Mouse (Mus musculus) T-helper 17 cell (primary cell): Measurements from ENCODE around the gene Ccdc181.

Experiments
- in situ Hi-C, 2 experiments: fragments of 300-600 bp; cut with MboI, MseI; formaldehyde crosslinking; loops; 1 replicate in 1 of 2; 2 replicates in 1 of 2; pipeline ENCODE4 v1.15.1; 2025; ENCODE audit warnings: high pct_unique_total_duplicates in 2 of 2

The Ccdc181 gene

DNA sequence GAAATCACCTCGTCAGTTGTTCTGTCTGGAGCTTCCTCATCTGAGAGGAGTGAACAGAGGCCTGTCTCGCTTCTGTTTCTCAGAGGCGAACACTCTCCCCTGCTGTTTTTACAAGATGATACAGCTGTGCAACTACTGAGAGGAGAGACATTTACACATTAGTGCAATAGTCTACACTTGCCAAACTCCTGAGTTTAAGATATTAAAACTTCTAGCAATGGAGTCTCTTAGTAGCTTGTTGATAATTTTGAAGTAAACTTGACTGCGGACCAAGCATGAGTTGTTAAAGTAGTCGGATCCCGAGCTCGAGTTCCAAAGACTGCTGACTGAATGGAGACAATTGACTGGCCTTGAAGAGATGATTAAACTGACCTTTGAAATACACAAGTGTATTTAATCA lies 52.4 kb downstream of the Ccdc181 start:
- in situ Hi-C loops = no loop called here

DNA sequence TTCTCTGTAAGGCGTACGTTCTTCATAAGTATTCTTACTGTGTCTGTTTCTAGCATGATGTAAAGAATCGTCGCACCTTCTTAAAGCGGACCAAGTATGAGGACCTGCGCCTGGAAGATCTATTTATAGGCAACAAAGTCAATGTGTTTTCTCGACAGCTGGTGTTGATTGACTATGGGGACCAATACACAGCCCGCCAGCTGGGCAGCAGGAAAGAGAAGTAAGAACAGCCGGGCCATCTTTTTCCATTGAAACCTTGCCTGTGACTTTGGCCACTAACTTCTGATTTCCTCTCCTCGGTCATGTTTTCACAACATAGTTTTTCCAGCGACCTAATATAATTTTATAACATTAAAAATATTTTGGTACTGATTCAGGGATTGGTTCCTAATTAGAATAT lies 57.2 kb downstream of the Ccdc181 start:
- in situ Hi-C loops = no loop called here

DNA sequence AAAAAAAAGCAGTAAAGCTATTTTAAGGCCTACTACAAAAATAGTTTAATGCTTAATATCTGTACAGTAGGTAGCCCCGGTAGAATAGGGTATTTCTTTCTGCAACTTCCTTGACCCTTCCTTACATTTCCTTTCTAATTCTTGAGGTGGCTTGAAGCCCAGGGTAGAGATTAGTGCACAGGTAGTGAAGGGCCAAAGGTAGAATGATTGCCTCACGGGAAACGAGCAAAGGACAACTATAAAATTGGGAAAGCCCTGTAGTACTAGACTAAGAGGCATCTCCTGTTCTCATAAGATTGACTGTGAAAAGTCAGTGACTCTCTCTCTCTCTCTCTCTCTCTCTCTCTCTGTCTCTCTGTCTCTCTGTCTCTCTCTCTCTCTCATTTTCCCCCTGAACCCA lies 60.0 kb downstream of the Ccdc181 start:
- in situ Hi-C loops = no loop called here

DNA sequence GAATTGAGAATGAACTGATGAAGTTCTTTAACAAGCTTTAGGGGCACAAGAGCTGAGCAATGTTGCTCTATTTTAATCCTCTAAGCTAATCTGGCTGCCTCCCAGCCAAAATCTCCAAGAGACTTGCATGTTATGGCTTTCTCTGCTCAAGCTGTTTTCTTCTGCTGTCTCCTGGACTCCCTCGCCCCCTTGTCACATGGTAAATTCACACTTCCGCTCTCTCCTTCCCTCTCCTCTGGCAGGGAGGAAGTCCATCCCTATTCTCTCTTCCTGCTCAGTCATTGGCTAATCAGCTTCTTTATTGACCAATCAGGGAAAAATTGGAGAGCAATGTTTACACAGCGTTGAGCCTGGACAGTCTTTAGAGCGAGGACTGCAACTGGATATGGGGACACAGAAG lies 60.5 kb downstream of the Ccdc181 start:
- in situ Hi-C loops = no loop called here
